Mouse (Mus musculus): ENCODE measurements around the gene Ufsp2. TPM values are rescaled to one million over a fixed set of nuclear protein-coding genes. Genes with fewer than 3 reads are reported as not detected.

Ufsp2 gene
- total RNA-seq (2014; rRNA removed) (31.2 and 33.0 TPM in 2 replicates), polyA plus RNA-seq (2015; fragmentation: Nextera tagmentation; extraction: Ambion mirVana) (60.7 and 66.1 TPM in 2 replicates)

DNA sequence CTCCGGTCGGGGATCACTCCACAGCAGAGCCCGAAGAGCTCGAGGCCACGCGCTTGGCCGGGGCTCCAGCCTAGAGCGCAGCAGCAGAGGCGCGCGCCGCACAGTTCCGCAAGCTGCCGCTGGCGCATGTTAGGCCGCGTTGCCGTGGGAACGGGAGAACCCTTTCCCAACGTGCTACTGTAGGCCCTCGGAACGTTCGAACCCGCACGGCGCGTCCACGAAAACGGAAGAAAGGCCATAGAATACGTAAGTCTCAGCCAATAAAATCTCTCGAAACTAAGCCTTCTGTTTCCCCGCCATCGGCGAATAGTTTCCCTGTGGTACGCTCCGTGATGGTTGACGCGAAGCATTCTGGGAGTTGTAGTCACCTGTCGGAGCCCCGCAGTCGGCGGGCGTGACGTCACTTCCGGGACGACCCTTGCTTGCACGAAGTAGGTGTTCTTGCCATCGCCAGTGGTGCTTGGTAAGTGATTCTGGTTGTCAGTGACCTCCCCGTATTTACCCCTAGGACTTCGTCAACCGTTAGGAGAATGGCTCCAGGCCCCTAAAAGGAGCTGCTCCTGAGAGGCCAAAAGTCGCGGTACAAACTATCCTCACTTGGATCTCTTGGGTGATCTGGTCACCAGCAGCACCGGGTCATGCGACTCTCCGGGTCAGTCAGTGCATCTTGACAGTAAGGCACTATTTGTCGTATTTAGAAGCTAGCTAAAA is at the start of gene Ufsp2, which contains the start of gene 1700029J07Rik:
Gene Ufsp2 (plus strand): TSS at position 403 of the 711 bp plus-strand sequence.
Gene 1700029J07Rik (minus strand): TSS at position 127 of the 711 bp plus-strand sequence.
- H3K9ac ChIP-seq (replicated peaks; ENCODE audit: low read length) = peak within 1 kb of the TSS; percentile 46
- peak within 1 kb of the TSS; percentile 75 for H3K4me2 ChIP-seq (ENCODE audit: low read depth, low read length)
- under 1% methylated on average over 57 of the region's 57 CpGs for WGBS
- no peaks in the 10 kb centered on the region for H3K36me3 ChIP-seq (ENCODE audit: insufficient read depth, low read length)
- peak within 1 kb of the TSS; percentile 42 for H3K27ac ChIP-seq
- H3K4me1 ChIP-seq (ENCODE audit: insufficient read depth, low read length) = peaks cover 7% of the 10 kb centered on the region
- no peaks in the 10 kb centered on the region for H3K27me3 ChIP-seq (ENCODE audit: insufficient read depth, low read length)
- peak; percentile 99 for DNase-seq (ENCODE audit: low spot score)
- H3K9me3 ChIP-seq (ENCODE audit: low read length) = 0 out of 2 replicates have a peak, but pooled peaks cover 3% of the 10 kb centered on the region
- peak; percentile 65 for TF ChIP-seq CTCF (IDR thresholded peaks at IDR 0.05; ENCODE audit: low read depth)
- H3K4me3 ChIP-seq (ENCODE audit: low read length) = peak within 1 kb of the TSS; percentile 57
- peak; percentile 99 for ATAC-seq

GRCm38 (mm10) chr8:45934582-45935014 is 40.7 kb upstream of the Ufsp2 start, which contains the start of gene Ccdc110:
Gene Ccdc110 (plus strand): TSS chr8:45934619.
- no peaks in the 10 kb centered on the region for H3K36me3 ChIP-seq (ENCODE audit: insufficient read depth, low read length)
- ATAC-seq = peak; percentile 96
- WGBS = under 1% methylated on average over 23 of the region's 23 CpGs
- peak within 1 kb of the TSS; percentile 40 for H3K4me3 ChIP-seq (ENCODE audit: low read length)
- H3K27me3 ChIP-seq (ENCODE audit: insufficient read depth, low read length) = no peaks in the 10 kb centered on the region
- peak; percentile 100 for TF ChIP-seq CTCF (IDR thresholded peaks at IDR 0.05; ENCODE audit: low read depth)
- peak within 1 kb of the TSS; percentile 57 for H3K4me2 ChIP-seq (ENCODE audit: low read depth, low read length)
- H3K4me1 ChIP-seq (ENCODE audit: insufficient read depth, low read length) = no peaks in the 10 kb centered on the region
- H3K9ac ChIP-seq (replicated peaks; ENCODE audit: low read length) = peak within 1 kb of the TSS; percentile 33; the same call in 1 of the 2 replicates
- peak; percentile 97 for DNase-seq (ENCODE audit: low spot score)
- no peaks in the 10 kb centered on the region for H3K9me3 ChIP-seq (ENCODE audit: low read length)
- no peak within 1 kb of the TSS for H3K27ac ChIP-seq

GRCm38 (mm10) chr8:45936986-45937385 is 38.3 kb upstream of the Ufsp2 start:
- no peak for TF ChIP-seq CTCF (IDR thresholded peaks at IDR 0.05; ENCODE audit: low read depth)
- no peaks in the 10 kb centered on the region for H3K27me3 ChIP-seq (ENCODE audit: insufficient read depth, low read length)
- H3K4me3 ChIP-seq (ENCODE audit: low read length) = no peak overlapping the region
- no peak overlapping the region for H3K4me2 ChIP-seq (ENCODE audit: low read depth, low read length)
- WGBS = 89% methylated on average over 9 of the region's 9 CpGs
- no peaks in the 10 kb centered on the region for H3K4me1 ChIP-seq (ENCODE audit: insufficient read depth, low read length)
- DNase-seq (ENCODE audit: low spot score) (no peak), ATAC-seq (no peak)
- H3K9me3 ChIP-seq (ENCODE audit: low read length) = no peaks in the 10 kb centered on the region
- no peak overlapping the region for H3K9ac ChIP-seq (replicated peaks; ENCODE audit: low read length)
- no peak overlapping the region for H3K27ac ChIP-seq
- no peaks in the 10 kb centered on the region for H3K36me3 ChIP-seq (ENCODE audit: insufficient read depth, low read length)

DNA sequence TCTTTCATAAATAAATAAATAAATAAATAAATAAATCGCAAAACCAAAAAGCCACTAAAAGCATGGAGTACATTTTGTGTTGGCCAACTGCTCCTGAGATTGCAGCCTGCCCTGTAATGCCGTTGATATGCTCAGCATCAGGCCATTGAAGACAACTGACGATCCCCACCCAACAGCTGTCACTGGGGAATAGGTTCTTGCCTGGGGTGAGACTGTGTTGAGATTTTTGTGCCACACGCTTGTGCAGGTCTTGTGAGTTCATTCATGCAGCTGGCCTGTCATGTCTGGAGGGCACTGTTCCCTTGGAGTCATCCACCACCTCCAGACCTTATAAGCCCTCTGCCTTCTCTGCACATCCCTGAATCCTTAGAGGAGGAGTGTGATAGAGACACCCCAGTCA is 29.0 kb upstream of the Ufsp2 start:
- Histone ChIP-seq H3K4me2 (ENCODE audit: low read depth, low read length) (no peak overlapping the region), H3K27me3 (ENCODE audit: insufficient read depth, low read length) (no peaks in the 10 kb centered on the region), H3K4me3 (ENCODE audit: low read length) (no peak overlapping the region), H3K4me1 (ENCODE audit: insufficient read depth, low read length) (no peaks in the 10 kb centered on the region), H3K9me3 (ENCODE audit: low read length) (no peaks in the 10 kb centered on the region), H3K27ac (no peak overlapping the region), H3K36me3 (ENCODE audit: insufficient read depth, low read length) (no peaks in the 10 kb centered on the region), H3K9ac (replicated peaks; ENCODE audit: low read length) (no peak overlapping the region)
- 86% methylated on average over 4 of the region's 4 CpGs for WGBS
- ATAC-seq = no peak
- no peak for TF ChIP-seq CTCF (IDR thresholded peaks at IDR 0.05; ENCODE audit: low read depth)
- no peak for DNase-seq (ENCODE audit: low spot score)

DNA sequence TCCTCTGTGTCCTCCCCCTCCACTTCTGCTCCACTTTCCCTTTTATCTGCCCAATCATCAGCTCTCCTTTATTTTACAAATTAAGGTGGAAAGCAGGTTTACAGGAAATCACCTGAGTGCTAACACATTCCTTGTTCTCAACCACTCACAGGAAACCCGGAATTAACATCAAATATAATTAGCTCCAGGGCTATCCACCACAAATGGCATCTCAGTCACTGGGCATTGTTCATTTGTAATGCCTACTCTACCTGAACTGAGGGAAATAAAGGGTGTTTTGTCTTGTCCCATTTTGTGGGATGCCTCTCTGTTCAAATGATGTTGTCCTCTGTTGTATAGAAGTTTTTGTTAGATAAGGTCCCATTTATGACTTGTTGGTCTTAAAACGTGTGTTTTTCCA is 24.7 kb upstream of the Ufsp2 start:
- ATAC-seq (no peak), DNase-seq (ENCODE audit: low spot score) (no peak)
- Histone ChIP-seq H3K4me1 (ENCODE audit: insufficient read depth, low read length) (no peaks in the 10 kb centered on the region), H3K4me3 (ENCODE audit: low read length) (no peak overlapping the region), H3K36me3 (ENCODE audit: insufficient read depth, low read length) (no peaks in the 10 kb centered on the region), H3K9ac (replicated peaks; ENCODE audit: low read length) (no peak overlapping the region), H3K9me3 (ENCODE audit: low read length) (no peaks in the 10 kb centered on the region), H3K27me3 (ENCODE audit: insufficient read depth, low read length) (no peaks in the 10 kb centered on the region), H3K4me2 (ENCODE audit: low read depth, low read length) (no peak overlapping the region), H3K27ac (no peak overlapping the region)
- WGBS = 50% methylated on average over 2 of the region's 2 CpGs
- no peak for TF ChIP-seq CTCF (IDR thresholded peaks at IDR 0.05; ENCODE audit: low read depth)

DNA sequence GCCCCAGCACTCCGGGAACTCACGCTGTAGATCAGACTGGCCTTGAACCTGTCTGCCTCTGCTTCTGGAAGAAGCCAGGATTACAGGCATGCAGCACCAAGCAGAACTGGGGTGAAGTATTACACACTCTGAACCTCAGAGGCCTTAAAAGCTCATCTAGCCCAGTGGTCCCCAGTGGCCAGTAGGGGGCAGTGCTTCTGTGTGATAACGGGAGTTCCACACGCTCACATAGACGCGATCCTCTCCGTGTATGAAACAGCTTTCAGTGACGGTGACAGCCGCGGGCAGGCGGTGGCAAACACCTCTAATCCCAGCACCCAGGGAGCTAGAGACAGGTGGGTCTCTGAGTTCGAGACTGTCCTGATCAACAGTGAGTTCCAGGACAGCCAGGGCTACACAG is 4.4 kb upstream of the Ufsp2 start:
- no peak overlapping the region for H3K4me3 ChIP-seq (ENCODE audit: low read length)
- H3K4me2 ChIP-seq (ENCODE audit: low read depth, low read length) = no peak overlapping the region
- ATAC-seq (no peak), DNase-seq (ENCODE audit: low spot score) (no peak)
- no peaks in the 10 kb centered on the region for H3K36me3 ChIP-seq (ENCODE audit: insufficient read depth, low read length)
- WGBS = 94% methylated on average over 12 of the region's 12 CpGs
- H3K27ac ChIP-seq = no peak overlapping the region
- H3K27me3 ChIP-seq (ENCODE audit: insufficient read depth, low read length) = no peaks in the 10 kb centered on the region
- no peak overlapping the region for H3K9ac ChIP-seq (replicated peaks; ENCODE audit: low read length)
- TF ChIP-seq CTCF (IDR thresholded peaks at IDR 0.05; ENCODE audit: low read depth) = no peak
- H3K4me1 ChIP-seq (ENCODE audit: insufficient read depth, low read length) = peaks cover 2% of the 10 kb centered on the region
- H3K9me3 ChIP-seq (ENCODE audit: low read length) = 0 out of 2 replicates have a peak, but pooled peaks cover 3% of the 10 kb centered on the region
